Mouse (Mus musculus): ENCODE results near the gene Sf3b6. TPM values are rescaled to one million over a fixed set of nuclear protein-coding genes. Genes with fewer than 3 reads are reported as not detected.

Gene Sf3b6
- polyA plus RNA-seq, 1 experiment from 2014 or later: 358 TPM

GRCm38 (mm10) chr12:4872983-4873477 is 55.7 kb downstream of the Sf3b6 start:
- no peaks in the 10 kb centered on the region for H3K9me3 ChIP-seq
- peaks cover 9% of the 10 kb centered on the region for H3K4me1 ChIP-seq
- 91% methylated on average over 5 of the region's 5 CpGs for WGBS
- H3K4me3 ChIP-seq: no peak overlapping the region
- H3K9ac ChIP-seq (replicated peaks): no peak overlapping the region
- H3K27ac ChIP-seq (replicated peaks): no peak overlapping the region
- H3K27me3 ChIP-seq: peaks cover 10% of the 10 kb centered on the region
- H3K4me2 ChIP-seq (replicated peaks): no peak overlapping the region
- no peaks in the 10 kb centered on the region for H3K36me3 ChIP-seq
- ATAC-seq (ENCODE audit: low FRiP score, low read depth): no peak

DNA sequence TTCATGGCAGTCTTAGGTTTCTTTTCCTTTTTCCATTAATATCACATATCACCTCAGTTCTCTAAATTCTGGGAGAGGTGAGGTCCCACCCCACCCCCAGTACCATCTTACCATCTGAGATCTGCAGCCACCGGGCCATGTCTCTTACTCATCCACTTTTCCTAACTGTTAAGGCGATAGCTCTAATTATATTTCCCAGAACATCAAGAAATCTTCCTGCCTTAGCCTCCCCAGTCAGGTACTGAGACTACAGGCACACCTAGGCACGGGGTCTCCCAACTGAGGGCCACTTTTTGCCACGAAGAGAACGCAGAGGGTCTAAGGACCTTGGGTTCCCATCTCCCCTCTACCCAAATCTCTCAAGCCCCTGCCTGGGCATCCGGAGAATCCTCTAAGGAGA is 56.2 kb downstream of the Sf3b6 start:
- Histone ChIP-seq H3K4me2 (replicated peaks) (peak overlapping the region; percentile 75; the same call in 1 of the 2 replicates), H3K27me3 (peaks cover 10% of the 10 kb centered on the region), H3K4me1 (peaks cover 9% of the 10 kb centered on the region), H3K27ac (replicated peaks) (no peak overlapping the region), H3K9ac (replicated peaks) (peak overlapping the region; percentile 46), H3K36me3 (0 out of 2 replicates have a peak, but pooled peaks cover 3% of the 10 kb centered on the region), H3K9me3 (no peaks in the 10 kb centered on the region), H3K4me3 (peak overlapping the region; percentile 40; the same call in 1 of the 2 replicates)
- 0 out of 2 replicates have a peak, but pooled peaks have one; percentile 1 for ATAC-seq (ENCODE audit: low FRiP score, low read depth)
- 80% methylated on average over 6 of the region's 6 CpGs for WGBS

DNA sequence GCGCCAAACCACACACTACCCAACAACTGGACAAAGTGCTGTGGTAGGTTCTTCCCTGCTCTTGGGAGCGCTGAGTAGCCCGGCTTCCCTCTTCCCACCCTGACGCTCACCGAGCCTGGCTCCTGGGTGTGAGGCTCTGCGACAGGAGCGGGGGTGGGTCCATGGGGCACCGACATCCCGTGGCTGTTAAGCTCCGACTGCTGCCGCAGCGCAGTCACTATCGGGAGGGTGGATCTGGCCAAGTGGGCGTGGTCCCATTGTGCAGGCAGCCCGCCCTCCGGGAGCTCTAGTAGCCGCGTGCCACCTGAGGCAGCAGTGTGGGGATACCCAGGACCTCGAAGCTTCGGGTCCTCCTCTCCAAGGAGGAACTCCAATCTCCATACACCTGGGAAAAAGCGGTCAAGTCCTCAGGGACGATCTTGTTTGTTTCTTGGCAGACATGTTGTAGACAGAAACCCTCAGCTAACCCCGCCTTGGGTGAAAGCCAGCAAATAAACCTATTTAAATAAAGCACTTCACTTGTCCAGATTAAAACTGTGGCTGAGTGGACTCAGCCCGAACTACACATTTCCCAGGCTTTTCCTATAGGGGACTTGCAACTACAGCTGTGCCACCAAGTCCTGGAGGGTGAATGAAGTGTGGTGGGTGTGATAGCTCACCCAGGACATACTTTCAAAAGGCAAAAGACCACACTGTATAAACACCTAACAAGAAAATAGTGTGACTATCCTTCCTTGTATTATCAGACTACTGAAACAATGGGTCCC is 57.0 kb downstream of the Sf3b6 start, which contains the start of gene Mfsd2b:
TSS of gene Mfsd2b (minus strand) at position 199 of the 767 bp plus-strand sequence.
- Histone ChIP-seq H3K27ac (replicated peaks) (no peak within 1 kb of the TSS), H3K36me3 (peaks cover 9% of the 10 kb centered on the region; the same call in 1 of the 2 replicates), H3K9ac (replicated peaks) (peak within 1 kb of the TSS; percentile 46), H3K4me3 (peak within 1 kb of the TSS; percentile 40), H3K4me1 (peaks cover 9% of the 10 kb centered on the region), H3K4me2 (replicated peaks) (peak within 1 kb of the TSS; percentile 75), H3K9me3 (no peaks in the 10 kb centered on the region), H3K27me3 (peaks cover 10% of the 10 kb centered on the region)
- ATAC-seq (ENCODE audit: low FRiP score, low read depth): peak; percentile 83
- WGBS: 5% methylated on average over 24 of the region's 24 CpGs

DNA sequence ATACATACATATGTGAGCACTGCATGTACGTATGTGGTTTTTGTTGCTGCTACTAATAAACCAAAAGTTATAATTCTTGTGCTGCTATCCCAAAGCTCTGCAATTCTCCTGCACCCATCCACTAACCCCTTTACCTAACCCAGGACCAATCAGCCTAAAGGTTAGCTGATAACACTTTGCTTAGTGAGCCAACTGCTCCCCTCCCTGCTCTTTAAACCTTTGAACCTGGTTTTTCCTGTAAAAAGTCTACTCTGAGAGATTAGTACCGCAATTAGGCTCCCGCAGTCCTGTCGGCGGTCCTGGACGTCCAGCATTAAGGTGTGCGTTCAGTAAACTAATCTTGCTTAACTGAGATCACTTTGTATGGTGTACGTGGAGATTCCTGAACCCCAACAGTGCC is 58.3 kb downstream of the Sf3b6 start:
- Histone ChIP-seq H3K4me1 (peaks cover 9% of the 10 kb centered on the region), H3K27me3 (peaks cover 10% of the 10 kb centered on the region), H3K27ac (replicated peaks) (no peak overlapping the region), H3K36me3 (peaks cover 13% of the 10 kb centered on the region), H3K4me3 (no peak overlapping the region), H3K4me2 (replicated peaks) (no peak overlapping the region), H3K9me3 (no peaks in the 10 kb centered on the region), H3K9ac (replicated peaks) (no peak overlapping the region)
- ATAC-seq (ENCODE audit: low FRiP score, low read depth): no peak
- 90% methylated on average over 8 of the region's 8 CpGs for WGBS

Other genes starting within 250 kb of the Sf3b6 start
- gene Itsn2, start 224.9 kb upstream of the Sf3b6 start, polyA plus RNA-seq (2016; fragmentation: Nextera tagmentation; extraction: Ambion mirVana): 15.6 and 18.9 TPM in 2 replicates
- not detected in 2 replicates for gene Gm3625, start 224.6 kb upstream of the Sf3b6 start, polyA plus RNA-seq (2016; fragmentation: Nextera tagmentation; extraction: Ambion mirVana)
- 0.63 and 0.65 TPM in 2 replicates for gene Fam228a, start 79.1 kb upstream of the Sf3b6 start, polyA plus RNA-seq (2016; fragmentation: Nextera tagmentation; extraction: Ambion mirVana)
- gene Pfn4, start 48.5 kb upstream of the Sf3b6 start, polyA plus RNA-seq (2016; fragmentation: Nextera tagmentation; extraction: Ambion mirVana): 5.7 and 5.9 TPM in 2 replicates
- 4.2 TPM in 2 replicates for gene Fam228b, start 48.3 kb upstream of the Sf3b6 start, polyA plus RNA-seq (2016; fragmentation: Nextera tagmentation; extraction: Ambion mirVana)
- gene Fkbp1b, start 24.0 kb downstream of the Sf3b6 start, polyA plus RNA-seq (2016; fragmentation: Nextera tagmentation; extraction: Ambion mirVana): 8.4 and 13.7 TPM in 2 replicates
- 17.3 and 19.3 TPM in 2 replicates for gene Wdcp, start 25.8 kb downstream of the Sf3b6 start, polyA plus RNA-seq (2016; fragmentation: Nextera tagmentation; extraction: Ambion mirVana)
- gene Mfsd2b, start 56.8 kb downstream of the Sf3b6 start, polyA plus RNA-seq (2016; fragmentation: Nextera tagmentation; extraction: Ambion mirVana): 2.1 and 2.6 TPM in 2 replicates
- 25.8 and 30.0 TPM in 2 replicates for gene Ubxn2a, start 90.2 kb downstream of the Sf3b6 start, polyA plus RNA-seq (2016; fragmentation: Nextera tagmentation; extraction: Ambion mirVana)
- gene Atad2b, start 99.8 kb downstream of the Sf3b6 start, polyA plus RNA-seq (2016; fragmentation: Nextera tagmentation; extraction: Ambion mirVana): 24.8 and 26.7 TPM in 2 replicates